Mouse (Mus musculus) forebrain, embryonic 13.5 days (tissue): ENCODE measurements at regions not wholly inside any gene's neighbourhood (a gene's known extent, or its start where the extent isn't known, plus 50 kb on each side); places are given as distances from the start of the nearest gene placed in this dataset.

Source experiments
- ATAC-seq: fragments of 200-750 bp; cut with Nextera tagmentation; 2 replicates; pipeline ENCODE4 v1.8.0; 2017
- H3K27ac ChIP-seq: fragments of 300-500 bp; sonication (generic); 2 replicates; pipeline ENCODE4 v1.5.1; 2015; ENCODE audit warnings: inconsistent platforms, mild to moderate bottlenecking, moderate library complexity
- H3K27me3 ChIP-seq: fragments of 300-500 bp; sonication (generic); 2 replicates; pipeline ENCODE4 v1.6.1; 2015; ENCODE audit warnings: mild to moderate bottlenecking, inconsistent platforms
- H3K36me3 ChIP-seq: fragments of 300-500 bp; sonication (generic); 2 replicates; pipeline ENCODE4 v1.6.1; 2015; ENCODE audit warnings: mild to moderate bottlenecking, inconsistent platforms; ENCODE audit not compliant: poor library complexity, severe bottlenecking
- H3K4me1 ChIP-seq: fragments of 300-500 bp; sonication (generic); 2 replicates; pipeline ENCODE4 v1.6.1; 2015; ENCODE audit warnings: inconsistent platforms
- H3K4me2 ChIP-seq: fragments of 300-500 bp; sonication (generic); 2 replicates; pipeline ENCODE4 v1.6.1; 2015; ENCODE audit warnings: inconsistent platforms, mild to moderate bottlenecking, moderate library complexity
- H3K4me3 ChIP-seq: fragments of 300-500 bp; sonication (generic); 2 replicates; pipeline ENCODE4 v1.5.1; 2015; ENCODE audit warnings: mild to moderate bottlenecking, inconsistent platforms
- H3K9ac ChIP-seq: fragments of 300-500 bp; sonication (generic); 2 replicates; pipeline ENCODE4 v1.6.1; 2015; ENCODE audit warnings: mild to moderate bottlenecking, inconsistent platforms
- H3K9me3 ChIP-seq: fragments of 300-500 bp; sonication (generic); replicated peaks from 2 replicates; pipeline ENCODE4 v1.6.1; 2016; ENCODE audit warnings: inconsistent platforms
- WGBS: fragments of 180-500 bp; shearing (Covaris S2); methylation state at CpG from one replicate; pipeline ENCODE4 v1.1.7; 2015; 5-methylcytosine and 5-hydroxymethylcytosine counted together

DNA sequence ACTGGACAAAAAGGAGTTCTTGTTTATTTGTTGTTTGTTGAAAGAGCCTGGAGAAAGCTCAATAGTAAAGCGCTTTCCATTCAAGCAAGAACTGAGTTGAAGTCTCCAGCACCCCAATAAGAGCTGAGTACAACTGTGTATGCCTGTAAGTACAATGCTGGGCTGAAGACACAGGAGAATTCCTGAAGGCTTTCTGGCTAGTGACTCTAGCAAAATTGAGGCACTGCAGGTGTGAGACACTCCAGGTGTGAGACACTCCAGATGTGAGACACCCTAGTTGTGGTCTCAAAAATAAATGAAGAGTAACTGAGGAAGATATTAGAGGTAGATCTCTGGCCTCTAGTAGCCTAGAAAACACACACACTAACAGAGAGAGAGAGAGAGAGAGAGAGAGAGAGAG is 682.5 kb downstream of the Kcnj2 start:
- Histone ChIP-seq H3K27ac (no peak overlapping the region), H3K9ac (no peak overlapping the region), H3K4me1 (no peaks in the 10 kb centered on the region), H3K4me2 (no peak overlapping the region), H3K4me3 (no peak overlapping the region), H3K36me3 (no peaks in the 10 kb centered on the region), H3K27me3 (no peaks in the 10 kb centered on the region), H3K9me3 (no peaks in the 10 kb centered on the region)
- whole genome bisulfite sequencing: 95% methylated on average over 1 of the region's 1 CpGs
- no peak for ATAC-seq

- ATAC-seq: no peak
- Histone ChIP-seq H3K4me2 (no peak overlapping the region), H3K36me3 (no peaks in the 10 kb centered on the region), H3K27ac (no peak overlapping the region), H3K27me3 (no peaks in the 10 kb centered on the region), H3K4me1 (no peaks in the 10 kb centered on the region), H3K9ac (no peak overlapping the region), H3K4me3 (no peak overlapping the region), H3K9me3 (no peaks in the 10 kb centered on the region)
- 94% methylated on average over 2 of the region's 2 CpGs for WGBS
Measured at GRCm38 (mm10) chr11:111754735-111755134, 688.8 kb downstream of the Kcnj2 start.

- no peaks in the 10 kb centered on the region for H3K9me3 ChIP-seq
- no peaks in the 10 kb centered on the region for H3K36me3 ChIP-seq
- H3K4me2 ChIP-seq: no peak overlapping the region
- ATAC-seq: no peak
- no peak overlapping the region for H3K9ac ChIP-seq
- no peak overlapping the region for H3K27ac ChIP-seq
- peaks cover 9% of the 10 kb centered on the region for H3K4me1 ChIP-seq
- H3K4me3 ChIP-seq: no peak overlapping the region
- H3K27me3 ChIP-seq: no peaks in the 10 kb centered on the region
- 92% methylated on average over 3 of the region's 3 CpGs for WGBS
Measured at GRCm38 (mm10) chr11:111763081-111763480, 697.1 kb downstream of the Kcnj2 start.

DNA sequence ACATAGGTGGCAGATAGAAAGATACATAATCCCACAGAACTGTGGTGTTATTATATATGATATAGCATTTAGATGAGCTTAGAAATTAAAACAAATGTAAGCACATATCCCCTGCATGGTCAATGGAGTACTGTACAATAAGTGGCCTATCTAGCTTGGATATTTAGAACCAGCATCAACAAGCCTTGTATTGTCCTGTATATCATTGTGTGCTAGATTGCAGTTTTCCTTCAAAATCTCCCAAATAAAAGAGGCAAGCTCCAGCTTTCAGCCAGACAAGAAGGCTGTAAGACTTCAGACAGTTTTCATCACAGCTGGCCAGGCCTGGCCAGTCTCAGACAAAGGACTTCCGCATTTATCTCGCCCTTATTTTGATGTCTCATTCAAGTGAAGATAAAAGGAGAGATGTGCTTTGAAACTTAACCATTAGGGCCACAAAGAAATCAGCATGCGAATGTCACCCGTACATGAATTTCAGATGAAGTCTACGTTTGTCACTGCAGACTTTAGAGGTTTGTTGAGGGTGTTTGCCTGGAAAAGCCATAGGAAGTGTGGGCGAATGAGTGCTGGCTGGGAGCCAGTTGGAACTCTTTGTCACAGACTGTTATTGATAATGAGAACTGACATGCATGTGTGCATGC is 700.5 kb downstream of the Kcnj2 start:
- no peak overlapping the region for H3K4me2 ChIP-seq
- peak overlapping the region; percentile 53 for H3K27ac ChIP-seq
- H3K9ac ChIP-seq: no peak overlapping the region
- no peaks in the 10 kb centered on the region for H3K36me3 ChIP-seq
- peaks cover 9% of the 10 kb centered on the region for H3K4me1 ChIP-seq
- ATAC-seq: peak; percentile 80
- no peaks in the 10 kb centered on the region for H3K9me3 ChIP-seq
- H3K4me3 ChIP-seq: no peak overlapping the region
- no peaks in the 10 kb centered on the region for H3K27me3 ChIP-seq
- 8% methylated on average over 6 of the region's 6 CpGs for WGBS

GRCm38 (mm10) chr11:111767012-111767392 is 701.0 kb downstream of the Kcnj2 start:
- no peak for ATAC-seq
- no peaks in the 10 kb centered on the region for H3K36me3 ChIP-seq
- H3K4me2 ChIP-seq: no peak overlapping the region
- H3K9ac ChIP-seq: no peak overlapping the region
- H3K27me3 ChIP-seq: no peaks in the 10 kb centered on the region
- peaks cover 9% of the 10 kb centered on the region for H3K4me1 ChIP-seq
- no peak overlapping the region for H3K4me3 ChIP-seq
- no peaks in the 10 kb centered on the region for H3K9me3 ChIP-seq
- WGBS: 65% methylated on average over 1 of the region's 1 CpGs
- H3K27ac ChIP-seq: no peak overlapping the region

- Histone ChIP-seq H3K9me3 (no peaks in the 10 kb centered on the region), H3K9ac (no peak overlapping the region), H3K36me3 (no peaks in the 10 kb centered on the region), H3K4me2 (no peak overlapping the region), H3K27ac (no peak overlapping the region), H3K27me3 (no peaks in the 10 kb centered on the region), H3K4me1 (no peaks in the 10 kb centered on the region), H3K4me3 (no peak overlapping the region)
- whole genome bisulfite sequencing: 90% methylated on average over 2 of the region's 2 CpGs
- ATAC-seq: no peak
Measured at GRCm38 (mm10) chr11:111774108-111774679, 708.2 kb downstream of the Kcnj2 start.

- Histone ChIP-seq H3K36me3 (no peaks in the 10 kb centered on the region), H3K27me3 (no peaks in the 10 kb centered on the region), H3K9me3 (no peaks in the 10 kb centered on the region), H3K4me3 (no peak overlapping the region), H3K27ac (no peak overlapping the region), H3K9ac (no peak overlapping the region), H3K4me2 (no peak overlapping the region), H3K4me1 (no peaks in the 10 kb centered on the region)
- 71% methylated on average over 7 of the region's 7 CpGs for WGBS
- ATAC-seq: no peak
Measured at GRCm38 (mm10) chr11:111781321-111781720, 715.4 kb downstream of the Kcnj2 start.

DNA sequence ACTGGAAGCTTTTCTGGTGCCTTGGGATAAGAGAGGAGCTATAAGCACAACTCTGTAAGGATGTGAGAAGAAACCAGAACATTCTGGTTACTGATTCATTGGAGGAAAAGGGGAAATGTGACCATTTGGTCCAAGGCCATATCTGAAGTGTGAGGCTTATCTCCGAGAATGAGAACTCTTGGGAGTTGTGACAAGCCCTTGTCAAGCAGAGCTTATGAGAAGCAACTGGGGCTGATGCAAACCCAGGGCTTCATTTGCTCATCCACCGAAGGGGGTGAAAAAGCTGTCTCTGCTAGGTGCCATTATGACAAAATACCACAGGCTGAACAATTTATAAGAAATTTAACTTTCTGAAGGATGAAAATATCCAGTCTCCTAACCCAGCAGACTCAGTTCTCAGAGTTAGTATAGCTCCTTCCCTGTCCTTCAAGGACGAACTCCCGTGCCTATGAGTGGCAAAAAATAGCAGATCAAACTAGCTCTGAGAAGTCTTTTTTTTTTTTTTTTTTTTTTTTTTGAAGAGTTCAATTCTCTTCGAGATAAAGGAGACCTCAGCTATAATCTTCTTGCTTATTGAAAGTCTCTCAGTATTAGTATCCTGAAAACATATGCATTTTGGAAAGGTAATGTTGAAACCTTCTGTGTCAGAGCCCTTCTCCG is 725.4 kb downstream of the Kcnj2 start:
- H3K4me1 ChIP-seq: no peaks in the 10 kb centered on the region
- no peaks in the 10 kb centered on the region for H3K36me3 ChIP-seq
- WGBS: 89% methylated on average over 6 of the region's 6 CpGs
- no peak overlapping the region for H3K9ac ChIP-seq
- H3K27me3 ChIP-seq: no peaks in the 10 kb centered on the region
- no peak overlapping the region for H3K27ac ChIP-seq
- ATAC-seq: no peak
- no peaks in the 10 kb centered on the region for H3K9me3 ChIP-seq
- no peak overlapping the region for H3K4me3 ChIP-seq
- H3K4me2 ChIP-seq: no peak overlapping the region

DNA sequence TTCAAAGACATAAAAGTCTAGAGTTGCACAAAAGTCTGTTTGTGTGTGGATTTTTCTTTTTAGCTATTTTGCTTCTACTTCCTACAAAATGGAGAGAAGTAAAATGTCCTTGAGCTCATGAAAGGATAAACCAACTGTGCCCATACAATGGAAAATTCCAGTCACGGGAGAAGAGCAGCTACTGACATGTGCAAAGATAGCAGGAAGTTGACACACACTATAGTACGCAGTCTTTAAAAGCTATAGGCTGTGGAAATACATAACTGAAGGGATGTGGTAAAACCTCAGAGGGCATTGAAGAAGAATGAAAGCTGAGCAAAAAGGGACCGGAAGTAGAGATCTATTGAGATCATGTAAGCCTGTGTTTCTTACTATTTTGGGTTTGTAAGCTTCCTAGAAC is 735.1 kb downstream of the Kcnj2 start:
- H3K4me2 ChIP-seq: no peak overlapping the region
- no peaks in the 10 kb centered on the region for H3K36me3 ChIP-seq
- no peaks in the 10 kb centered on the region for H3K27me3 ChIP-seq
- H3K9ac ChIP-seq: no peak overlapping the region
- no peaks in the 10 kb centered on the region for H3K4me1 ChIP-seq
- H3K9me3 ChIP-seq: no peaks in the 10 kb centered on the region
- no peak overlapping the region for H3K4me3 ChIP-seq
- no peak overlapping the region for H3K27ac ChIP-seq
- ATAC-seq: no peak
- WGBS: 89% methylated on average over 3 of the region's 3 CpGs

- Histone ChIP-seq H3K4me1 (peaks cover 39% of the 10 kb centered on the region), H3K36me3 (no peaks in the 10 kb centered on the region), H3K27me3 (no peaks in the 10 kb centered on the region), H3K27ac (no peak overlapping the region), H3K4me3 (no peak overlapping the region), H3K4me2 (no peak overlapping the region), H3K9ac (no peak overlapping the region), H3K9me3 (no peaks in the 10 kb centered on the region)
- ATAC-seq: no peak
- 88% methylated on average over 18 of the region's 18 CpGs for WGBS
Measured at GRCm38 (mm10) chr11:111816176-111816775, 750.3 kb downstream of the Kcnj2 start.

- Histone ChIP-seq H3K9me3 (no peaks in the 10 kb centered on the region), H3K4me3 (no peak overlapping the region), H3K4me1 (peaks cover 39% of the 10 kb centered on the region), H3K4me2 (peak overlapping the region; percentile 40), H3K27ac (peak overlapping the region; percentile 57; the same call in 1 of the 2 replicates), H3K36me3 (no peaks in the 10 kb centered on the region), H3K9ac (peak overlapping the region; percentile 37), H3K27me3 (no peaks in the 10 kb centered on the region)
- 0 out of 2 replicates have a peak, but pooled peaks have one; percentile 58 for ATAC-seq
- WGBS: 1% methylated on average over 10 of the region's 10 CpGs
Measured at GRCm38 (mm10) chr11:111818124-111818523, 752.2 kb downstream of the Kcnj2 start.

- ATAC-seq: no peak
- Histone ChIP-seq H3K9me3 (no peaks in the 10 kb centered on the region), H3K36me3 (no peaks in the 10 kb centered on the region), H3K27me3 (no peaks in the 10 kb centered on the region), H3K4me1 (peaks cover 39% of the 10 kb centered on the region), H3K9ac (no peak overlapping the region), H3K4me3 (no peak overlapping the region), H3K4me2 (no peak overlapping the region), H3K27ac (no peak overlapping the region)
- 9% methylated on average over 7 of the region's 7 CpGs for WGBS
Measured at GRCm38 (mm10) chr11:111820356-111820755, 754.4 kb downstream of the Kcnj2 start.
